Mouse (Mus musculus): ENCODE results near the gene 1810030O07Rik.

GRCm38 (mm10) chrX:12611211-12611610 is 62.3 kb downstream of the 1810030O07Rik start:
- no peak for TF ChIP-seq CTCF (conservative IDR thresholded peaks at IDR 0.05; ENCODE audit: insufficient read depth, insufficient read length, low read depth, low read length)
- TF ChIP-seq POLR2A (IDR thresholded peaks at IDR 0.05; ENCODE audit: low read depth, low read length) = no peak

Data from kidney, adult 2 months (tissue).